Mouse (Mus musculus) embryonic stem cell, embryonic (primary cell): ENCODE measurements around the gene Hivep3.

Experiments used
- CTCF ChIA-PET, 4 experiments: fragments of 300-600 bp in 2 of 4; fragments of 350-600 bp in 2 of 4; sonication (Branson Sonifier 250); formaldehyde crosslinking; loops; one replicate each; lab custom pipeline; 2022; ENCODE audit warnings: inconsistent platforms in 2 of 4; lab: Charles Lee
- POLR2A ChIA-PET, 4 experiments: fragments of 300-600 bp in 2 of 4; fragments of 350-600 bp in 2 of 4; sonication (Branson Sonifier 250); formaldehyde crosslinking; loops; one replicate each; lab custom pipeline; 2022; ENCODE audit warnings: antibody characterized with exemption in 4 of 4, inconsistent platforms in 1 of 4; lab: Charles Lee

The Hivep3 gene

DNA sequence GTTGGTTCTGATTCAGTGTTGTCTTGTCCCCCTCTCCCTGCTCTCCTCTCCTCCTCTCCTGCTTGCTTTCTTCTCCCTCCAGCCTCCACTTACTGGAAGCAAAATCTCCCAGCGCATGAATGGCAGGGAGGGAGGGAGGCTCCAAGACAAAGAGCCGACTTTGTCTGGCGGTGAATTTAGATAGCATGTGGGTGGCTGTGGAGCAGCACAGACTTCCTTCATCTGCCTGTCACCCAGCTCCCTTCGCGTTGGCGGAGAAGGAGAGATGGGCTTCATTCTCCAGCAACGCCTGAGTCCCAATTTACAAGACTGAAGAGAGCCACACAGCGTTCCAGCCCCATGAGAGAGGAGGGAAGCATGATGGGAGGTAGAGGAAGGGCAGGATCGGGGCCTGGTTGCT, 236.6 kb downstream of the Hivep3 start:
- POLR2A ChIA-PET = no interaction called here
- CTCF ChIA-PET = interaction anchor here in 1 of 4 experiments (0.7 kb wide), 1 partner anchor 26 kb away, joined by 3 read pairs; no protein-coding TSS in a partner anchor

DNA sequence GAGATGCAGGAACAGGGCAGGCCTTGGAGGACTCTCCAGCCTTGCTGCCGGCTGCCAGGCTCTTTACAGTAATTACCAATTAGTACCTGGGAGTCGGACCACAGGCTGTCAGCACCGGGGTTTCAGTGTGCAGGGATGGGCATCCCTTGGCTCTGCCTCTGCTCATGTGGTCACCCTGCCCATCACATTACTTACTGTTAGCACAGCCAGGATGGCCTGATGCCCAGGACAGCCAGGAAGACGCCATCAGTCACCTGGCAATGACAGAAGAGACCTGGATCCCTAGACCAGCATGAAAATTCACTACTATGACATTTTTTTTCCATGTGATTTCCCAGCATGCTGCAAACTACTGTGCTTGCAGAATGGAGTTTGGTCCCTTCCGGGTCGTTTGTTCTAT, 238.8 kb downstream of the Hivep3 start:
- CTCF ChIA-PET = interaction anchor here in 1 of 4 experiments (1.2 kb wide), 1 partner anchor 24 kb away, joined by 3 read pairs; no protein-coding TSS in a partner anchor
- POLR2A ChIA-PET = interaction anchor here in 1 of 4 experiments (0.5 kb wide), 1 partner anchor 157 kb away, joined by 3 read pairs; no protein-coding TSS in a partner anchor

DNA sequence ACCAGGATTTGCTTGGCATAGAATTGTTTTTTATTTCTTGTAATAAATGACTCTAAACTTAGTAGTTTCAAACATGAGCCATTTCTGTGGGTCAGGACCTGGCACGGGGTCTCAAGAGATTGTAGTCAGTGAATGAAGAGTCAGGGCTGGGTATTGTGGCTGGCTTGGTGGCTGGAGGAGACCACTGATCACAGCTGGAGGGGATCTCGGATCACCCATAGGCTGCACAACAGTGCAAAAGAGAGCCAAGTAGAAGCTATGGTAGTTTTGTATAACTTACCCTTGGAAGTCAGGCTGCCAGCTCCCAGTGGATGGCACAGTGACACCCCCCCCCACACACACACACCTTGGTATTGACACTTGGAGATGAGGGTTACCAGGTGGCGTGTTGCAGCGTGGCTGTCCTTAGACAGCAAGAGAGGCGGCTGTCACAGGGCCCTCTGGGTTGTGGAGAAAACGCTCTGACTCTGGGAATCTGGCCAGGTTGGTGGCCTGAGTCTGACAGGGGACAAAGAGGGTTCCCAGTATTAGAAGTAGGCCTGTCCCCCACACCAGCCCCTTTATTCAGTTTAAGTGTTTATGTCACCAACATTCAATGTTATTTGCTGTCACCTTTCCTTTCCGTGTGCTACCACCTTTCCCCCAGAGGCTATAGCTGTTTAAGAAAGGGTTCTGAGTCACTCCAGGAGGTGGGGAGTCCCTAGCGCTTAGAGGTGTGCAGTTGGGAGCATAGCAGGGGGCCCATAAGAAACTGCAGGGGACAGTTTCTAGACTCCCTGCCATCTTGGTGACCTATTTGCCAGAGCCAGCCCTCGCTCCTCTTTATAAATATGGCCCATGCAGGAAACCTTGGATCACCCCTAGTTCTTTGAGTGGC, 240.4 kb downstream of the Hivep3 start:
- CTCF ChIA-PET = interaction anchor here in 1 of 4 experiments (1.2 kb wide), 1 partner anchor 22 kb away, joined by 3 read pairs; no protein-coding TSS in a partner anchor
- POLR2A ChIA-PET = no interaction called here

DNA sequence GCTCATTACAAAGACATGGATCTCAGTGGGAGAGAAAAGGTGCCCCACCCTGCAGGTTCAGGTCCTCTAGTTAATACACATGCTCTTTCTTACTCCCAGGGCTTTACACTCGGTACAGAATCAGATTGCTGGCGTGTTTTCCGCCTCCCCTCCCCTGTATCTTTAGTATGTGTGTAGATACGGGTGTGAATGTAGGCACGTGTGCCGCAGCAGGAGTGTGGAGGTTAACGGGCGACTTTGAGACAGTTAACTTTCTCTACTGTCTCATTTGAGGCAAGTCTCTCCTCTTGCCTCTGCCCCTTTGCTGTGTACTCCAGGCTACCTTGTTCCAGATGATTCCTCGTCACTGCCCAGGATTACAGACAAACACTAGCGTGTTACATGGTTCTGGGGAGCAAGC, 241.7 kb downstream of the Hivep3 start:
- ChIA-PET POLR2A (interaction anchor here in 1 of 4 experiments (0.6 kb wide), 1 partner anchor 755 kb away, joined by 4 read pairs; no protein-coding TSS in a partner anchor), CTCF (no interaction called here)

DNA sequence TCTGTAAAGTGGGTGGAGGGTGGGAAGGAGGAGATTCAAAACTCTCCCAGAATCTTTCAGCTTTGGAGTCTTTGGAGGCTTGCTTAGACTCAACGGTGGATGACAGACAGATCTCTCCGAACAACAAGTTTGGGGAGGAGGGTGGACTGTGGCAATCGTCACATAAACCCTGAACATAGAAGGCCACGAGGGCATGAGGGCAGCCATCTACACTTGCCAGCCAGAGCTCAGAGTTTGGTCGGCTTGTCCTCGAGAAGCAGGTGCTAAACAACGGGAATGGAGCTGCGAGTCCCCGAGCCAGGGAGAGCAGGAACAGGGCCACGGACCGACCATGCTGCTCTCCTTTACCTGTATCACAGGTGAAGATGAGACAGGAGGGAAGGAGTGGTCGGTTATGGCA, 242.2 kb downstream of the Hivep3 start:
- CTCF ChIA-PET = no interaction called here
- POLR2A ChIA-PET = no interaction called here

DNA sequence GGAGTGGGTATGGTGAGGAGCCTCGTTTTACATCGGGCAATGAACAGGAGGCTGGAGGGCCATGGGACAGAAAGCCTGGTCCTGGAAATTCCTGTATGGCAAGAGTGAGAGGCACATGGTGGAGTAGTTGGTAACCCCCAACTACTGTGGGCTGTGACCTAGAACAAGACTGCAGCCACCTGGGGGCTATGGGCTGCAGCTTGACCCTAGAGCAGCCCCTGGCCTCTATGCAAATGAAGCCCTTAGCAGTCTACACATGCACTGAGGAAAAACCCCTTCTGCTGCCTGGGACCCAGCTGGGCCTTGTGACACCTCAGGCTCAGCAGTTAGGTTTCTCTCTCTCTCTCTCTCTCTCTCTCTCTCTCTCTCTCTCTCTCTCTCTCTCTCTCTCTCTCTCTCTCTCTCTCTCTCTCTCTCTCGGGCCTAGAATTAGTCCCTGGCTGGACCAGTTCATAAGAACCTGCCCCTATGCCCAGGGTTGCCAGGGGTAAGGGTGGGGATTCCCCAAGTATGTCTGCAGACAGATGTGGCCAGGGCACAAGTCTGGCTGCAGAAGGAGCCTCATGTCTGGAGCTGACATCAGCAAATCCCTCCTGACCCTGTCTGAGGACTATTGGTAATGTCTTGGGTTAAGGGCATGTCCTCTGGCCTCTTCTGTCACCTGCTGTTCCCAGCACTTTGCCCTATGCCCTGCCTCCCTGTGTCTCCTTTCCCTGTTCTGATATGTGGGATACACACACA, 243.0 kb downstream of the Hivep3 start:
- ChIA-PET POLR2A (interaction anchor here in 1 of 4 experiments (0.7 kb wide), 1 partner anchor 11 kb away, joined by 7 read pairs; no protein-coding TSS in a partner anchor), CTCF (no interaction called here)

DNA sequence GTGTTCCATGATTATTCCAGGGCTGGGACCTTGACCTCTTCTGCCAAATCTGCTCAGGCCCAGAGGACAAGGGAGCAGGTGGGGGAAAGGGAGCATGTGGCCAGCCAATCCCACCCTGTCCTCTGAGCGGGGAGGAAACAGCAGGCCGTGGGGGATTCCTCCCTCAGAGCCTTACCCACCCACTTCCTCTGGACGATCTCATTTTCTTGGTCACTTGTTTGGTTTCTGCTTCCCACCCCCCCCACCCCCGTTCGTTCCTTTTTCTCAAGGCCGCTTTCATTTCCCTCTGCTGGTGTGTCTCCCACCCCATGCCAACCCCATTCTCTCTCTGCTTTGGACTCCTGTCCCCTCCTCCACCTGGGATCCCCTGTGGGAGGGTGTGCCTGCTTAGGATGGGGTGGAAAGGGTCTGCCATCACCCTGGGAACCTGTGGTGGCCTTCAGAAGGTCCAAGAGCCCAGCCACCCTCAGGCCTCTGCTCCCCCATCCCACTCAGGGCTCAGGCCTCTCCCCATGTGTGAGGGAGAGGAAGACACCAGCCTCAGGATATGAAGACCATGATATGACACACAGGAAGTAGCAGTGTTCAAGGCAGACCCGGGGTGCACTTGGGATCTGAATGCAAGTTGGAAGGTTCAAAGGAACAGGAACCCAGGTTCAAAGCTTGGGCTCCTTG, 244.4 kb downstream of the Hivep3 start:
- CTCF ChIA-PET = no interaction called here
- POLR2A ChIA-PET = no interaction called here

DNA sequence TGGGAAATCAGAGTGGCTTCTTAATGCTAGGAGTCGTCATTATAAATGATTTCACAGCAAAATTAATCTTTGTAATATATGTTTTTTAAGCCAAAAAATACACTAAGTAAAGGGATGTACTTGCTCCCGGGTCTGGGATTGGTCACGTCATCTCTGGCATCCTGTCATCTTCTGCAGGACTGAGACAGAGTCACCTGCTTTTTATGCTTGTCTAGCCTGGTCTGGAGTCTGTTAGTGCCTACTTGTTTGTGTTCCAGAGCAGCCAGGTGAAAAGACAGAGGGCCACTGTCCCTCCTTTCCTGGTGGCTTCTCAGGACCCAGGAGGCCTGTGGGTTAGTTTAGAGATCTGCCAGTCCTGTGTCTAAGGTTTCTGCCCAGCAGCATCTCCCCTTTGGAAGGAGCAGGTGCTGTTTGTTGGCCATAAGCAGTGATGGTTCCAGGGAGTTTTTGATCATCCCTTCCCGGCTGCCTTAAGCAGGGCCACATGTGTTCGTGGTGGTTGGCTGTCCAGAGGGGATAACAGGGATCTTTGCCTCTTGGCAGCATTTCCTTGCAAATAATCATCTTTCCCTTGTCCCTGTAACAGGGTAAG, 245.8 kb downstream of the Hivep3 start:
- CTCF ChIA-PET = no interaction called here
- POLR2A ChIA-PET = no interaction called here

DNA sequence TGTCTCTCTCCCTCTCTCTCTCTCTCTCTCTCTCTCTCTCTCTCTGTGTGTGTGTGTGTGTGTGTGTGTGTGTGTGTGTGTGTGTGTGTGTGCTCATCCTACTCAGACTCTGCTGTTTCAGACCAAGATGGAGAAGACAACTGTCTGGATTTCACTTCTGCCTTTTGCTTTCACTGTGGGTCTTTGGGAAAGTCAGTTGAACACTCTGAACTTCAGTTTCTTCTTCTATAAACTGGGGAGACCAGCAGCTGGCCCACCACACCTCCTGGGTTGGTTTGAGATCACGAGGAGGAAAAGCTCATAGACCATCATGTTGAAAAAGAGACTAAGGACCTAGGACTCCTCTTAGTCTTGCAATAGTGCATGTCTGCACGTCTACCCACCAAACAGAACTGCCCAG, 246.3 kb downstream of the Hivep3 start:
- POLR2A ChIA-PET = no interaction called here
- CTCF ChIA-PET = no interaction called here

DNA sequence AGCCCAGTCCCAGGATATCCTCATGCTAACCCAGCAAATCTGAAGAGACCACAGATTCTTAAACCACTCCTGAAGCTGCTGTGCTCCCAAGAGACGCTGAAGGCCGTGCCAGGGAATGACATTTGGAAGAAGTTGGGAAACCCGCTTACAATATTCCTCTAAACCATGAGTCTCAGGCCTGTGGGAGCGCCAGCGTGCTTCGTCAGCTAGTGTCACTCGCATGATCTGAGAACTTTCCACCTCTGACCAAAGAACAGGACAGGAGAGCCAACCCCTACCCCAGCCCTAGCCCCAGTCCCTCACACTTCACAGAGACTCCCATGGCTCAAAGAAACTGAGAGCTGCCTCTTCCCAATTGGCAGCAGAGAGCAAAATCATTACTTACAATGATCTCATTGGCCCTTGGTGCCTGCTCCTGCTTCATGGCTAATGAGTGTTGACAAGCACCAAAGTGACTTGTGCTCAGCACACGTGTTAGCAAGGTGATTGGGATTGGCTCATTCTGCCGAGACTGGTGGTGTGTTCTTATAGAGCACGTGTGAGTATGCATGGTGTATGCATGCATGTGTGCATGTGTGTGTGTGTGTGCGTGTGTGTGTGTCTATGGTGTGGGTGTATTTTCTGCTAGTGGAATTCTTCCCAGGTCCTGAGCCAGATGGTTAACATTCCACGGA, 247.6 kb downstream of the Hivep3 start:
- POLR2A ChIA-PET = no interaction called here

DNA sequence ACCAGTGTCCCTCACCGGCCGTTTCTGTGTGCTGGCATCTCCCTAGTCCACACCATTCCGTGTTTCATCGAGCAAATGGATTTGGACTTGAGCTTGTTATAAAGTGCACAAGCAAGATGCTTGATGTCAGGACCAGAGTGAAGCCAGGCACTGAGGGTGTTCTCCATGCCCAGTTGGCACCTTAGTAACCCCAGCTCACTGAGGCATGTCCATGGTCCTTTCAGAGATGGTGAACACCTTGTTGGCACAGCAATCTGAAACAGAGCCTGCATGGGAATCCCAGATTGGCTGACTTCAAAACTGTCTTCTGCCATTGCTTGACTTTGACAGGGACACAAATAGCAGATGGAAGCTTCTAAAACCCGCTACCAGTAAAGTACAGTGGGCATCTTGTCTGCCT, 252.5 kb downstream of the Hivep3 start:
- ChIA-PET CTCF (no interaction called here), POLR2A (interaction anchor here in 1 of 4 experiments (0.7 kb wide), 1 partner anchor 67 kb away, joined by 5 read pairs; no protein-coding TSS in a partner anchor)

More for the DNA sequence above, 247.6 kb downstream of the Hivep3 start:
- CTCF ChIA-PET = no interaction called here

DNA sequence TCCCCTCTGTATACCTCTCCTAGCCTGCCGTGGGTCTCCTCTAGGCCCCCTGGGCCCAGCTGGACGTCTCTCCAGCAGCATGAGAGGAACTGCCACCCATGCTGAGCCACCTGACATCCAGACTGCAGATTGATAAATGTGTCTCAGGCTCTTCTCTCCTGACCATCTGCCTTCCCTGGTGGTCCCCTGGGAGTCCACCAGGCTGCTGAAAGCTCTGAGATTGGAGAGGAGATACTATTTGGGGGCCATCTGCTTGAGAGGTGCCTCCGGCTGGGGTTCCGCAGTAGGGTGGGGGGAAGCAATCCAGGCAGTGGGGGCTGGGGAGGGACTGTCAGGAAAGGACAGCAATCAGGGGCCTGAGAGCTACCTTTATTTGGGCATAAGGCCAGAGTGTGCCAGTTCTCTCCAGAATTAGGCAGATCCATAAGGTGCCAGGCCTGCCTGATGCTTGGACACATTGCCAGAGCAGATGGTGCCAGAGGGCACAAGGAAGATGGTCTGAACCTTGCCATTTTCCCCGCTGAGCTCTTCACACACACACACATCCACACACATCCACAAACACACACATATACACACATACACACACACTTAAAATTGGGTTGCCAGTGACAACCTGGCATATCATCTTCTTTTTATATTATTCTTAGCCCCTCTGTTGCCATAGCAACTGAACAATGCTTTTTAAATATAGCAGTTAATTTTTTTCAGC, 253.2 kb downstream of the Hivep3 start:
- ChIA-PET POLR2A (interaction anchor here in 1 of 4 experiments (0.6 to 0.7 kb wide), 2 partner anchors 66 to 658 kb away, joined by 3 to 5 read pairs; no protein-coding TSS in a partner anchor), CTCF (interaction anchor here in 2 of 4 experiments (0.5 to 1.8 kb wide), 2 partner anchors 9 to 529 kb away, joined by 3 to 5 read pairs; no protein-coding TSS in a partner anchor)

DNA sequence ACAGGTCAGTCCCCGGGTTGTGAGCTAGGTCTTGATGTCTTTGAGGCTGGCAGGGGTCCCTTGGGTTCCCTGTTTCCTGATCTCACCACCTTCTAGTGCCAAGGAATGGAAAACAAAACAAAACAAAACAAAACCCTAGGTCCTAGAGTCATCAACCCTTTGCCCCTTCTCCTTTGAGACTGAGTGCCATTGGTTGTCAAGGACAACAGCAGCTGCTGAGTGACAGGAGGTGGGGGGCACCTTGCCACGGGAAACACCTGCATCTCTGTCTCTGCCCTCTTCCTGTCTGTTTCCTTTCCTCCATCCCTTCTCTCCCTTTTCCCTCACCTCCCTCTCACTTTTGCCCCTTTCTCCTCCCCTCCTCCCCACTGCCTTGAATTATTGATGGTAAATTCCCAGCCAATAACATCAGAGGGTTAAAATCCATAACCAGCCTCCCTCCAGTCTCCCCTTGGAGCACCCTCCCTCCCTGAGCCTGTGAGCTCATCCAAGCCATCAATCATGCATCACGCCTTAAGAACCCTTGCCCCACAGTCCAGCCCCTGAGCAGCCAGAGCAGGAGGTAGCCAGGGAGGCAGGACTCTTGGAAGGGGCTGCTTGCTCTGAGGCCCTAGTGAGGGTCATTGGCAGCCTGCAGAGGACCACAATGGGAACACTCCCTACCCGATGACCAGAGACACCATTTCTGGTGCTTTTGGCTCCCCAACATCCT, 253.9 kb downstream of the Hivep3 start:
- ChIA-PET POLR2A (interaction anchor here in 2 of 4 experiments (0.6 to 0.7 kb wide), 2 partner anchors 659 to 1808 kb away, joined by 3 to 4 read pairs; partner anchors contain the start of gene Kdm4a (in 1 of the 2)), CTCF (interaction anchor here in 1 of 4 experiments (1.8 kb wide), 1 partner anchor 9 kb away, joined by 5 read pairs; no protein-coding TSS in a partner anchor)

DNA sequence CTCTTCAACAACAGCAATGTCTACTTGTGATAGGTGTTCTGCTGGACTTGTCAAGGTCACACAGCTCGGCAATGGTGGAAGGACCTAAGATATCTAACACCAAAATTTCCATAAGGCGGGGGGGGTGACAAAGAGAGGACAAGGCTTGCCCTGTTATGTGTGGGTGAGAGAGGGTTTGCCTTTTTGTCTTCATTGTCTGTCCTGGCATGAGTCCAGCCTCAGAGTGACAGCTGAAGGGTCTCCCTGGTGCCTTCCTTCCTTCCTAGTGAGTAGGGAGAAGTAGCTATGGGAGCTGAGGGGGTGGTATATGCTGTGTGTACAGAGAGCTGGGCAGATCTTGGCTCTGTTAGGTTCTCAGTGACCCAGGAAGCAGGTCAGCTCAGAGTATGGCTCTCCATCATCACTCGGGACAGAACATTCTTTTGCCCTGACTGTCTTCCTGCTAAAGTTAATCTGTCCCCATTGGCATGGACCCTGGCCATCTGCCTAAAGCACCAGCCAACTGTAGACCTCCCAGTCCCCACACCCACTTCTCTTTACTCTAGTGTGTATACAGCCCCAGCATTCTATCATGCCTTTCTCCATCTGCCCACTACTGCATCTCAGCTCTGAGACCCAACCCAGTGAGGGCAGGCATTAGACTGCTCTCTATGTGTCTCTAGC, 255.6 kb downstream of the Hivep3 start:
- CTCF ChIA-PET = no interaction called here
- POLR2A ChIA-PET = no interaction called here

DNA sequence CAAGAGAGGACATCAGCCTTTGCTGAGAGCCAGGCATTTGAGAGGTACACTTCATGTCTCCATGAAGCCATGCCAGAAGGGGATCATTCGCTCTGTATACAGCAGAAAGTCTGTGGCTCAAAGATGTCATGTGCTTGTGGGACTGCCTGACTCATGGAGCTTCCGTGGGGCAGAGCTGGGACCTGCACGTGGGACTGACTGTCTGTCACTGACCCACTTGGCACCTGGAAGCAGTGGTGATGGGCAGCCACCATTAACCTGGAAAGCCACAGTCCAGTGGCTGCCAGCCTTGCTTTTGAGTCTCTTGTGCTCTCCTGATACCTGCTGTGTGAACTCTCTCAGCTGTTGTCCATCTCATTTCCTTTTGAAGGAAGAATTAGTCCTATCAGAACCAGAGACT, 256.8 kb downstream of the Hivep3 start:
- CTCF ChIA-PET = no interaction called here
- POLR2A ChIA-PET = no interaction called here

DNA sequence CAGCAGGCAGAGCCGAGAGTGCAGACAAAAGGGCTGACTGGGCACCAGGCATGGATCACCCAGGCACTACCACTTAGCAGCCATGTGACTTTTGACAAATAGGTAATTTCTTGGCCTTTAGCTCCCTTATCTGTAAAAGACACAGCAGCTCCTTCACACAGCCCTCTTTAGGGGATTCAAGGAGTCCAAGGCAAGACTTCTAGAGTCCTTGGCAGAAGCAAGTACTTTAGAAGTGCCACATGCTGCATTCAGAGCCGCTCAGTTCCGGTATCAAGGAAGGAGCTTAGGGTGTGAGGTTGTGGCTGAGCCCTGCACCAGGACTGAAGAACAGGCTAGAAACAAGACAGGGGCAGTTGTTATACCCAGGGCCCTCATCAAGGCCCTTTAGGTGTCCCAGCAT, 257.3 kb downstream of the Hivep3 start:
- POLR2A ChIA-PET = no interaction called here

More for the DNA sequence above, 257.3 kb downstream of the Hivep3 start:
- CTCF ChIA-PET = no interaction called here
